Comparison of ENCODE assay signal across 25 mouse cellular contexts in genomic region chr8:94729301-94729700, GRCm38 (mm10). TPM values are rescaled to one million over a fixed set of nuclear protein-coding genes. Genes with fewer than 3 reads are reported as not detected.
DNase-seq lines count a peak whose midpoint lies in the region; ATAC-seq and TF ChIP-seq lines count a peak whose summit lies in the region.
"Had no signal": no experiment of that assay in that cellular context is flagged by ENCODE, and none has a peak within 500 bp of the region (broad histone marks: within the 10 kb centered on the region; RNA-seq: fewer than 3 reads in every experiment).

No protein-coding gene starts in this region.

- no peak overlapping the region for H3K27ac ChIP-seq in kidney, embryonic 14.5 days (ENCODE audit: low read depth, low read length)
- peak overlapping the region; percentile 77 for H3K27ac ChIP-seq in liver, embryonic 13.5 days
- H3K27ac ChIP-seq in olfactory bulb, adult 2 months (ENCODE audit: insufficient read depth, low read depth, low read length) = 0 out of 2 replicates have a peak overlapping the region, but pooled peaks have one; percentile 21
- H3K27ac ChIP-seq: embryonic facial prominence, embryonic 12.5 days; heart, embryonic 13.5 days; hindbrain, embryonic 13.5 days; limb, embryonic 13.5 days; midbrain, embryonic 12.5 days; neural tube, embryonic 13.5 days had no signal

- no peaks in the 10 kb centered on the region for H3K27me3 ChIP-seq in kidney, embryonic 14.5 days (ENCODE audit: control insufficient read depth, insufficient read depth, low read length)
- no peaks in the 10 kb centered on the region for H3K27me3 ChIP-seq in liver, embryonic 13.5 days
- H3K27me3 ChIP-seq: embryonic facial prominence, embryonic 12.5 days; heart, embryonic 13.5 days; hindbrain, embryonic 13.5 days; limb, embryonic 13.5 days; midbrain, embryonic 12.5 days; neural tube, embryonic 13.5 days had no signal

- no peak for TF ChIP-seq POLR2A in olfactory bulb, adult 2 months (IDR thresholded peaks at IDR 0.05; ENCODE audit: insufficient read depth, low read depth, low read length)

- H3K4me2 ChIP-seq in kidney, embryonic 14.5 days (replicated peaks; ENCODE audit: low read depth, low read length) = no peak overlapping the region
- H3K4me2 ChIP-seq in liver, embryonic 13.5 days = no peak overlapping the region
- H3K4me2 ChIP-seq: embryonic facial prominence, embryonic 12.5 days; heart, embryonic 13.5 days; hindbrain, embryonic 13.5 days; limb, embryonic 13.5 days; midbrain, embryonic 12.5 days; neural tube, embryonic 13.5 days had no signal

- no peaks in the 10 kb centered on the region for H3K9me3 ChIP-seq in kidney, embryonic 14.5 days (ENCODE audit: control insufficient read depth, low read length)
- no peaks in the 10 kb centered on the region for H3K9me3 ChIP-seq in liver, embryonic 13.5 days (replicated peaks)
- H3K9me3 ChIP-seq: embryonic facial prominence, embryonic 12.5 days; heart, embryonic 13.5 days; hindbrain, embryonic 13.5 days; limb, embryonic 13.5 days; midbrain, embryonic 12.5 days; neural tube, embryonic 13.5 days had no signal

- no peak overlapping the region for H3K9ac ChIP-seq in kidney, embryonic 14.5 days (ENCODE audit: low read depth, low read length)
- peak overlapping the region; percentile 2; the same call in 1 of the 2 replicates for H3K9ac ChIP-seq in liver, embryonic 13.5 days
- H3K9ac ChIP-seq: embryonic facial prominence, embryonic 12.5 days; forebrain, postnatal 0 days; heart, embryonic 13.5 days; hindbrain, embryonic 13.5 days; limb, embryonic 13.5 days; midbrain, embryonic 12.5 days; neural tube, embryonic 13.5 days had no signal

- no peak overlapping the region for H3K4me3 ChIP-seq in kidney, embryonic 14.5 days (ENCODE audit: low read length)
- H3K4me3 ChIP-seq in liver, embryonic 13.5 days (replicated peaks) = no peak overlapping the region
- no peak overlapping the region for H3K4me3 ChIP-seq in olfactory bulb, adult 2 months (ENCODE audit: insufficient read depth, low read depth, low read length)
- H3K4me3 ChIP-seq: embryonic facial prominence, embryonic 12.5 days; heart, embryonic 13.5 days; hindbrain, embryonic 13.5 days; limb, embryonic 13.5 days; midbrain, embryonic 12.5 days; neural tube, embryonic 13.5 days had no signal

- no peaks in the 10 kb centered on the region for H3K4me1 ChIP-seq in kidney, embryonic 14.5 days (ENCODE audit: control insufficient read depth, insufficient read depth, low read length)
- peaks cover 51% of the 10 kb centered on the region for H3K4me1 ChIP-seq in liver, embryonic 13.5 days (replicated peaks)
- H3K4me1 ChIP-seq in olfactory bulb, adult 2 months (ENCODE audit: control insufficient read depth, insufficient read depth, low read length) = peaks cover 7% of the 10 kb centered on the region
- H3K4me1 ChIP-seq: embryonic facial prominence, embryonic 12.5 days; hindbrain, embryonic 13.5 days; limb, embryonic 13.5 days; midbrain, embryonic 12.5 days; neural tube, embryonic 13.5 days had no signal

- DNase-seq in kidney, postnatal 4 days = peak; percentile 17 to 32
- no peak for DNase-seq in liver, embryonic 13.5 days
- DNase-seq in thymus, postnatal 36 days = no peak
- DNase-seq in cerebellum, adult 11-12 months = no peak
- no peak for DNase-seq in left cerebral cortex, postnatal 10 days (ENCODE audit: extremely low spot score in 1 of 2, low spot score in 2 of 2)
- DNase-seq: cerebellum, postnatal 10 days; forebrain, postnatal 0 days; kidney, postnatal 25 days; layer of hippocampus, adult 9-11 months; thymus, adult 2 months had no signal

- no peak for TF ChIP-seq CTCF in olfactory bulb, adult 2 months (IDR thresholded peaks at IDR 0.05; ENCODE audit: insufficient read depth, low read depth, low read length)

- 34% methylated on average over 4 of the region's 4 CpGs for WGBS in kidney, embryonic 14.5 days
- WGBS in liver, embryonic 13.5 days (ENCODE audit: insufficient replicate concordance) = 37% methylated on average over 4 of the region's 4 CpGs
- 35% methylated on average over 4 of the region's 4 CpGs for WGBS in olfactory bulb, adult 2 months

- ATAC-seq in kidney, embryonic 14.5 days (ENCODE audit: low FRiP score, low TSS enrichment) = no peak
- peak; percentile 43 for ATAC-seq in liver, embryonic 13.5 days (ENCODE audit: low read depth)
- ATAC-seq: forebrain, postnatal 0 days had no signal

- intact Hi-C loops in left cerebral cortex, postnatal 10 days (cut with DNase I) = no loop called here

- H3K36me3 ChIP-seq in kidney, embryonic 14.5 days (ENCODE audit: control insufficient read depth, insufficient read depth, low read length) = no peaks in the 10 kb centered on the region
- no peaks in the 10 kb centered on the region for H3K36me3 ChIP-seq in liver, embryonic 13.5 days
- H3K36me3 ChIP-seq: embryonic facial prominence, embryonic 12.5 days; heart, embryonic 13.5 days; hindbrain, embryonic 13.5 days; limb, embryonic 13.5 days; midbrain, embryonic 12.5 days; neural tube, embryonic 13.5 days had no signal

RNA-seq across cellular contexts. Expression of gene Ccl22, which starts 16.1 kb away (rescaled TPM):
- polyA plus RNA-seq in kidney, embryonic 14.5 days (2014; fragmentation: Nextera tagmentation; extraction: Ambion mirVana) = not detected in 2 replicates
- polyA plus RNA-seq in liver, embryonic 13.5 days (2015; fragmentation: Nextera tagmentation; extraction: Ambion mirVana) = 0.24 and 0.27 TPM in 2 replicates
- polyA plus RNA-seq in olfactory bulb, adult 2 months (2012; ENCODE audit: insufficient read depth, insufficient read length, low replicate concordance, missing spikeins) = not detected in 2 replicates
- total RNA-seq in left cerebral cortex, postnatal 10 days (2021) = under 1 TPM; 0.15 to 0.26 TPM
- total RNA-seq: forebrain, postnatal 0 days; gastrocnemius, adult 18-20 months; granulocyte monocyte progenitor cell, adult 5-6 weeks; heart, postnatal 25 days had no signal
- polyA plus RNA-seq: C2C12; embryonic facial prominence, embryonic 12.5 days; heart, embryonic 13.5 days; hindbrain, embryonic 13.5 days; intestine, embryonic 14.5 days; limb, embryonic 13.5 days; lung, embryonic 16.5 days; midbrain, embryonic 12.5 days; neural tube, embryonic 13.5 days had no signal

RNA-seq across cellular contexts. Expression of gene Pllp, which starts 33.2 kb away (rescaled TPM):
- 13.5 and 19.3 TPM in 2 replicates for polyA plus RNA-seq in kidney, embryonic 14.5 days (2014; fragmentation: Nextera tagmentation; extraction: Ambion mirVana)
- 0.81 and 1.3 TPM in 2 replicates for polyA plus RNA-seq in liver, embryonic 13.5 days (2015; fragmentation: Nextera tagmentation; extraction: Ambion mirVana)
- polyA plus RNA-seq in olfactory bulb, adult 2 months (2012; ENCODE audit: insufficient read depth, insufficient read length, low replicate concordance, missing spikeins) = not detected in 2 replicates
- 10 to 100 TPM; 19.5 to 25.3 TPM for total RNA-seq in left cerebral cortex, postnatal 10 days (2021)
- total RNA-seq: granulocyte monocyte progenitor cell, adult 5-6 weeks; monocyte, adult 5-6 weeks had no signal

RNA-seq across cellular contexts. Expression of gene Cx3cl1, which starts 42.5 kb away (rescaled TPM):
- 4.2 and 7.4 TPM in 2 replicates for polyA plus RNA-seq in kidney, embryonic 14.5 days (2014; fragmentation: Nextera tagmentation; extraction: Ambion mirVana)
- polyA plus RNA-seq in liver, embryonic 13.5 days (2015; fragmentation: Nextera tagmentation; extraction: Ambion mirVana) = 0.39 and 0.40 TPM in 2 replicates
- polyA plus RNA-seq in olfactory bulb, adult 2 months (2012; ENCODE audit: insufficient read depth, insufficient read length, low replicate concordance, missing spikeins) = not detected in 2 replicates
- 100 to 1,000 TPM; 417 to 438 TPM for total RNA-seq in left cerebral cortex, postnatal 10 days (2021)
- total RNA-seq: monocyte, adult 5-6 weeks had no signal

Comparison
In these comparisons a context has a peak if more than half of its experiments do, and no peak if none do; other contexts are left out.
1. DNase-seq: peak in kidney, postnatal 4 days (2 of 2); none in liver, embryonic 13.5 days (single experiment), thymus, postnatal 36 days (0 of 2), cerebellum, adult 11-12 months (single experiment) and left cerebral cortex, postnatal 10 days (0 of 2).